Mouse (Mus musculus) skeletal muscle tissue, adult 2 months (tissue): ENCODE data around the gene 1700093K21Rik.
A peak's percentile ranks its signal among the peaks of the same experiment; 100 is the strongest.
"Not testable (repeated sequence)": the region's sequence is repeated elsewhere in the genome, so short reads cannot be mapped to it uniquely, and the experiment has no call there.

Source experiments
- DNase-seq: peaks from one replicate; pipeline ENCODE4 v3.0.0-alpha.2; 2012; ENCODE audit warnings: low read depth, low spot score

The 1700093K21Rik gene

DNA sequence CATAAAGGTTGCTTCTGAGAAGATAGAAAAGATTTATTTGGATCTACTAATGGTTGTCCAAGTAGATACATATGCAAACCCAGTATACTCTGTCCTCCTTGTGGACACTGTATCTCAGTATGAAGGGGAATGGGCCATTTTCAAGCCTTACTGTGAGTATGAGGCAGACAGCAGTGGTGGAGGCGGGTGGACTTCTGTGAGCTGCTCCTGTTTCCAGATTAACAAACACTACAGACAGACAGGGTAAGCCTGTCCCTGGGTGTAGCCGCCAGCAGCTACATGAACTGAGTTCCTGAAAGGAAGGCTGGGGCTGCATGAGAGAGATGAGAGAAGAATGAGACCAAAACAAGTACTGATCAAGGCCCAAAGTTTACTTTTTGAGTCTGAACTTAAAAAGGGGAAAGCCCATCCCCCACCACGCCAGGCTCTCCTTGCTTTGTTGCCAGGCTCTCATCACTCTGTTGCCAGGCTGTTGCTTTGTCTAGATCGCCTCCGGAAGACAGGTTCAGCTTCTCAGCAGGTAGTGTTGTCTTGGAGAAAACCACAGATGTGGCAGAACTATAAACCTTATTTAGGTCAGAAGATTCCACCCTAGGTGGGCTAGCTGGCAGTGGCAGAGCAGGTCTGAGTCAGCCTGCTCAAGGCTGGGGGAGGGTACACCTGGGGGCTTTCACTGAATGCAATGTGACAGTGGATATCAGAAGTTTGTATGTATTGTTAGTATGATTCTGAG lies at the start of gene 1700093K21Rik:
Gene 1700093K21Rik (minus strand): TSS at position 683 of the 733 bp plus-strand sequence.
- no peak for DNase-seq

DNA sequence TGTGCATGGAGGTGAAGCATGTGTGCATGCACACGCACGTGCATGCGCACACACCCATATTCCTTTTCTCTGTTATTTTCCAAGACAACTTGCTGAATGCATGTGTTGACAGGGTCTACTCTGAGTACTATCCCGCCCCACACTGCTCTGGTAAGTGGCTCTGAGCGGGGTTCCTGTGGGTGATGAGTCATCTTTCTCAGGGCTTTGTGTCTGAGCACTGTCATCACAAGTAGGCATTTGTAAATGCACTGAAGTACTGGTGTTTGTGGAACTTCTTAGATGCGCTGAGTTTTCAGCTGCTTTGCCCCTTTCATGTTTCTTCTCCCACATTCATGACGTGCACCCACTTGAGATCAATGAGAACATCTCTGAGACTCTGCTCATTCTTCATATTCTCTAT lies 49.2 kb upstream of the 1700093K21Rik start:
- DNase-seq, result no peak

DNA sequence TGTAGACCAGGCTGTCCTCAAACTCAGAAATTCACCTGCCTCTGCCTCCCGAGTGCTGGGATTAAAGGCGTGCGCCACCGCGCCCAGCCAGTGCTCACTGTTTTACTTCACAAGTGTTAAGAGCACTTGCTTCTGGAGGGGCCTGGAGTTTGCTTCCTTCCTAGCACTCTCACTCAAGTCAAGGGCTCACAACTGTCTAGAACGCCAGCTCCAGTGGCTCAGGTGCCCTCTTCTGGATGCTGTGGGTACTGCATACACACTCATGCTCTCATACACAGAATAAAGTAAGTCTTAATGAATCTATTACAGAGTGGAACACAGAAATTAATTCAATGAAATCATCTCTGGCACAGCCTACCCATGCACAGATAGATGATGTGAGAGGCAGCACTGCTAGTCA lies 44.8 kb upstream of the 1700093K21Rik start:
- peak; percentile 38 for DNase-seq

DNA sequence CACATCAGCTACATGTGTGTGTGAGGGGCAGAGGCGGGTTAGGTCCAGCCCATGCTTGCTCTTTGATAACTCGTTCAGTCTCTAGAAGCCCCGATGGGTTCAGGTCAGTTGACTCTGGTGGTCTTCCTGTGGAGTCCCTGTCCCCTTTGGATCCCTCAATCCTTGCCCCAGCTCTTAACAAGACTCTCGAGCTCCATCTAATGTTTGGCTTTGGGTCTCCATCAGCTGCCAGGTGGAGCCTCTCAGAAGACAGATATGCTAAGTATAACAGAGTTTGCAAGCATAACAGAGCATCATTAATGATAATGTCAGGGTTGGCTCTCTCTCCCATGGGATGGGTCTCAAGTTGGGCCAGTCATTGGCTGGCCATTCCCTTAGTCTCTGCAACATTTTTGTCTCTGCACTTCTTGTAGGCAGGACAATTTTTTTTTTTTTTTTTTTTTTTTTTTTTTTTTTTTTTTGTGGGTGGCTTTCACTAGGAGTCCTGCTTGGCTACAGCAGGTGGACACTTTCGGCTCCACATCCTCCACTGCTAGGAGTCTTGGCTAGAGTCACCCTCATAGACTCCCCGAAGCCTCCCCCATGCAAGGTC lies 36.2 kb upstream of the 1700093K21Rik start:
- DNase-seq, result no peak

DNA sequence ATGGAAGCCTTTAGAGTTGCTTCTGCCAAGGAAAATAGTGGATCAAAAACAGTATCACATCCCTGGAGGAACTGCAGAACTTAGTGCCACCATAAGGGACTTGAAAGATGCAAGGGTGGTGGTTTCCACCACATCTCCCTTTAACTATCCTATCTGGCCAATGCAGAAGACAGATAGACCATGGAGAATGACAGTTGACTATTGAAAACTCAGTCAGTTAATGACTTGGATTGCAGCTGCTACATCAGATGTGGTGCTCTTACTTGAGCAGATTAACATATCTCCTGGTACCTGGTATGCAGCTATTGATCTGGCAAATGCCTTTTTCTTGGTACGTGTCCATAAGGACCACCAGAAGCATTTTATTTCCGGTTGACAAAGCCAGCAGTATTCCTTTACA lies 16.5 kb upstream of the 1700093K21Rik start:
- no peak for DNase-seq

DNA sequence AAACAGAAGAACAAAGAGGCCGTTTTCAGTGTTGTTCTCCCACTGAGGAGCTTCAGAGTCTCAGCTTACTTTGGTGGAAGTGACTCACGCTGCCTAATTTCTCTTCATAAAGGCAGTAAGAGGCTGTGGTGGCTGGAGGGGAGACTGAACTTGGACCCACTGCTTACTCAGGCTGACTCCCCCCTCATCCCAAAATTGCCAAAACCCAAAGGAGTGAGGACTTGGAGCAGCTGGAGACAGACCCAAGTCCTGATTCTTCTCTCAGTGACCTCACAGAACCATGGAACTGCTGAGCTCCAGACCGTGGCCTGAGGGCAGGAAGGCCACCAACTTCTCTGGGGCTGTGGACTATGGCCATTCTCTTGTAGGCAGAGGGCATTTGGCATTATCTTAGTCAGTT lies 2.0 kb downstream of the 1700093K21Rik start:
- no peak for DNase-seq

DNA sequence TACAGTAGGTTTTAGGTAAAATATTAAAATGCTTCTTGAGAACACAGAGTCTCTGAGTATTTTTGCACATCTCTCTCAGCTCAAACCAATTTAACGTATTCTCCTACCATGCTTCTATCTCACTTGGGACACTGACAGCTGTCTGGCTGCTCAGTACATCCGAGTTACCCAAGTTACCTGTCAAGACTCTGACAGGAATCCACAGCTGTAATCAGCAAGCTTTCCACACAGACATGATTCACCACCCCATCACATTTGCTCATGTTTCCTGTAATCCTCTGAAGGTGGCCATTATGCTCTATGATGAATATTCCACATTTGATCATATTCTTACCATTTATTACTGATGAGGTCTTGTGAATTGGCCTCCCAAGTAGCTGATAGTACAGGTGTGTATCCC lies 5.6 kb downstream of the 1700093K21Rik start:
- no peak for DNase-seq

DNA sequence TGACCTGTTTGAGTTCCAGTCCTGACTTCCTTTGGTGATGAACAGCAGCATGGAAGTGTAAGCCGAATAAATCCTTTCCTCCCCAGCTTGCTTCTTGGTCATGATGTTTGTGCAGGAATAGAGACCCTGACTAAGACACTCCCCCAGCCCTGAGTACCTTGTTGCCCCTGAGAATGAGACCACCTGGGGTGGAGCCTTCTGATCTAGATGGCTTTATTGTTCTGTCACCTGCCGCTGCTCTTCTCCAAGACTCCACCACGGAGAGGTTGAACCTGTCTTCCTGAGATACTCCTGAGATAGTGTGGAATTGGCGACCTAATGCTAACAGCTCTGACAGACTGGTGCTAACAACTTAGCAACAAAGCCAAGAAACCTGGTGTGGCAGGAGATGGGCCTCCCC lies 6.2 kb downstream of the 1700093K21Rik start:
- DNase-seq, result not testable (repeated sequence)

DNA sequence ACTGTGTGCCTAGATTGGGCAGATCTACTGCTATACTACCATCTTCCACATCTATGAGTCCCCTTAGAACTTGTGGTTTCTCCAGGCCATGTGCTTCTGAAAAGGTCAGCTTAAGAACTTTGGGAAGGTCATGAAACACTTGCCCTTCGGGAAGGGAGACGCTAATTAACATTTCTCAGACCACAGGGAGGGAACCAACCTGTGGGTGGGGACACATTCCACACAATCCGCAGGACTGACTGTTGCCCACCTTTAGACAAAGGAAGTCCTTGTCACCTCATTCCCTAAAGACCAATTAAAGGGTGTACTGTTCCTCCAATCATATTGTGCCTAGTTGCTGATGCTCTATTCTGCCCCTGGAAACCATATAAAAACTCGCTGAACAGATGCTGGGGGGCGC lies 16.2 kb downstream of the 1700093K21Rik start:
- DNase-seq, result not testable (repeated sequence)

DNA sequence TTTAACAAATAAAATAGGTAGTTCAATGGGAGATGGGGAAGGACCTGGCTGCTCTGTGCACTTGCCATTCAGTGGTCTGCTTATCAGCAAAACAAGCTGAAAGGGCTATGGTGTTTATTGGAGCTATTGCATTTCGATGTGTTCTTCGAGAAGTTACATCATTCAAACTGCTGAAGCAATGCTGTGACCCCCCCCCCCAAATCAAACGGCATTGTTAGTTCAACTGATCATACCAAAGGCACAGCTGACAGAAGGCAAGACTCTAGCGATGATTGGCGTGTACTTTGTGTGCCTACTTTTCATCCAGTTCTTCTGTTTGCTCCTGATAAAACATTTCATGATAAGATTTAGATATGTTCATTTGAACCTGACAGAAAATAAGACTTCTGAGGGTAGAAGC lies 22.3 kb downstream of the 1700093K21Rik start:
- no peak for DNase-seq

DNA sequence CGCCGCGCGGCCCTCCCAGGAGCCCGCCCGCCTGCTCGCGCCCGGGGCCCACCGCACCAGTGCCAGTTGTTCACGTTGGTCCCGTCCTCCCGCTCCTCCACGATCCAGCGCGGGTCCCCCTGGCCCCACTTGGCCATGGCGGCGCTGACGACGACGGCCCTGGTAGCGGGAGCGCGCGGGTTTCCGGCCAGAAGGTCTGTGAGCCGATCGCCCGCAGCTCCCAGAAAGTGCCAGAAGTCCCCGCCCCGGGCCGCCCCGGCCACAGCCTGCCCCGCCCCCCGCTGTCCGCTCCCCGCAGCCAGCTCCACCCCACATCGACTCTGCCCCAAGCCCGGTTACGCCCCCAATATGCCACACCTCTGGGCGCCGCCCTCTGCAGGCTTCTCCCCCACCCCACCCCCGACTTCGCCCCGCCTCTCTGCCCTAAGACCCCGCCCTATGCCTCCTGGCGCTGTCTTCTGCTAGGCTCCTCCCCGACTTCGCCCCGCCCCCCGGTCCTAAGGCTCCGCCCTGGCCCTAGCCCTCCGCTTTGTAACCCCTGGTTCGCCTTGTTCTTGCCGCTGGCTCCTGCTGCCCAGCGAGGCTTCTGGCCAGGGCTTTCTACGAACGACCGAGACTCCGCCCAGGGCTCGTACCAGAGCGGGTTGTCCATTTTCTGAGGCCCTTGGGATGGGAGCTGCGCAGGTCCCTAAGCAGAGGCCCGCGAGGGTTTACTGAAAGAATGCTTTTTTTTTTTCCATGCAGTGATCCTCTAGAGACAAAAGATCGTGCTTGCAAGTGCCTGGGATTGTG lies 23.0 kb downstream of the 1700093K21Rik start, which contains the start of gene Ahsa2:
Gene Ahsa2 (minus strand): TSS at position 313 of the 792 bp plus-strand sequence.
- DNase-seq, result peak; percentile 95

DNA sequence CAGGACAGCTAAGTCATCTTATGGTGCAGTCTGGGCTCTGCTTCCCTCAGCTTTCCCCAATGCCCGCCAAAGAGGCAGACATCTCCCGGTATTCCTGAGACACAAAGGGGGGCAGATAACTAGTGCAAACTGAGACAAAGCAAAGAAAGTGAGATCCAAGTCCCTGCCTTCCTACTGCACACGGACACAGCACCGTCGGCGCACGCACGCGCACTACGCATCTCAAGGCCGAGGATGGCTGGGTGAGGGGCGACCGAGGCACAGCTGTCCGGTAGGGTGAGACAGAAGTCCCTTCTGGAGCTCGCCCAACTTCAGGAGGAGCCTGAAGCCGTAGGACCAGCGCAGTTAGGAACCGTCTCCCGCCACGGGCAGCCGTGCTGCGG lies 23.6 kb downstream of the 1700093K21Rik start:
- peak; percentile 68 for DNase-seq

DNA sequence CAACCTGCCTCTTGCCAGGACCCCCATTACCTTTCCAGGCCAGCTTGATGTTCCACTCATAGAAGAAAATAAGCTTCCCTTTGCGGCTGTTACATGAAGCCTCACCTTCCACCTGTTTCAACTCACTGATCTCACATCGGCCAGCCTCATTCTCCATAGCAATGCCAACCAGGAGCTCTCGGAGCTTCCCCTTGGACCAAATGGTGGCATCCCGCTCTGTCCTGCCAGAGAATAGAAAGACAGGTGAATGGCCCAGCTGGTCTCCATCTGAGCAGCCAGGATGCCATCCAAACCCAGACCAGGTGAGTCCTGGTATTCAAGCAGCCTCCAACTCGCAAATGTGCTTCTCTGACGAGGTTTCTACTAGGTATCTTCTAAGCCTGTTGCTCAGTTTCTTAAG lies 24.3 kb downstream of the 1700093K21Rik start:
- DNase-seq, result no peak

DNA sequence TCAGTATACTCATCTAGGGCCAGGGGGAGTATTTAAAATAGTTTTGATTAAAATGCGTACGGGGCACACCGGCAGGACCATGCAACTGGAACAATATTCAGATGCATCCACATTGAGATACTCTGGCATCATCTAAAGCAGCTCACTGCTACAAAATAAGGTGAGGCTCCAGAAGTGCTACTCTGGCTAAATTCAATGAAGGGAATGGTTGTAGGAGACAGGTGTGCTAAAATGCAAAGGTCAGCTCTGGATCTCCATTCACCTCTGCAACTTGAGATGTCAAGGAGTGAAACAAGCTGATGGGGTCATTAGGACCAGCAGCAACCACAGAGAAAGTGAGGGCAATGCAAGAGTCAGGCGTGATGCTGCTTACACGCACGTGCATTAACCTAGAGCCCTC lies 25.7 kb downstream of the 1700093K21Rik start:
- DNase-seq, result no peak

DNA sequence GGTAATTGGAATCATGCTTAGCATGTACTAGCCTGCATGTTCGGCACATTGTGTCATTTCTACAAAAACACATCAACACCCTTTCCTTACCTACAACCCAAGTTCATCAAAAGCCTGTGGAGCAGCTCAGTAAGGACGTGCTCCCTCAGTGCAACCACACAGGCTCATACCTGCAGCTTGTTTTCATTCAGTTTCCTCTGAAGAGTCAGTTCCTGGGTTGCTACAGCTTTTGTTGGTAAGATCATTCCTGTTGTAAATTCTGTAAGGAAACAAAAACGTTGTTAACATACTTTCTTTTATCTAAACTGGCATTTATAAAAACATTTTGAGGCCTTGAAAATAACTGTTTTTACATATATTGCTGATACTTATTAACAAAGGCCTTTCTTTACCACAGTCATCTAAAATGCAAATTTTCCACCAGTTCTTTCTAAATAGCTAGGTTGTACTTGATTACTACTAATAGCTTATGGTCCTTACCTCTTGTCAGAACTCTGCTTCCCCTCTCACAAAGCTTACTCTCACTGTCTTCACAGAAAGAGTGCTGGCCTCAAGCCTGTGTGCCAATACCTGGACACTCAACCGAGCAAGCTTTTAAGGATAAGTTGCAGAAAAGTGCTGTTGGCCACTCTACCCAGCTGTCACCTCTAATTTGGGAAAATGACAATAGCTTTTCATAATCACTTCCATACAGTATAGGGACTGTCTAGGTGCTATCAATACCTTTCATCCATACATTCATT lies 28.7 kb downstream of the 1700093K21Rik start:
- no peak for DNase-seq

DNA sequence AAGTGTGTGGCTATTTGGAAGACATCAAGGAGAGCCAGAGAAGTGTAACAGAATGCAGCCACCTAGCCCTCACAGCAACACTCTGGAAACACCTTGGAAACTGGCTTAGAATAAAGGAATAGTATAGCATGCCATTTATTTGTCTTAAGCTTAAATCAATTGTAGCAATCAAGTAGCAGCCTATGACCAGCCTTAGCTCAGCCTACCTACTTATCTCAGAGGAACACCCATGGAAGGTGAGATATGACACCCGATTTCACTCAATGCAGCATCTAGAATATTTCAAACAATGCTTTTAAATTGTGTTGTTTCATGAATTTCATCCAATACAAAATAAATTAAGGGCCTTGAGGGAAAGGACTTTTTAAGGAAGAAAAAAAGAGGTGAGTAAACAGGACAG lies 31.0 kb downstream of the 1700093K21Rik start:
- DNase-seq, result no peak
